Comparison of ENCODE assay signal across 23 mouse cellular contexts in genomic region chr1:177281925-177282324, GRCm38 (mm10).
"Had no signal": no experiment of that assay in that cellular context is flagged by ENCODE, and none has a peak within 500 bp of the region (broad histone marks: within the 10 kb centered on the region; RNA-seq: fewer than 3 reads in every experiment).

No protein-coding gene starts in this region.

- H3K4me3 ChIP-seq: limb, embryonic 10.5 days; limb, embryonic 13.5 days; liver, embryonic 12.5 days; liver, embryonic 15.5 days; lung, embryonic 15.5 days; megakaryocyte, embryonic 14.5 days; neural tube, embryonic 12.5 days; neural tube, embryonic 15.5 days had no signal

- H3K27me3 ChIP-seq: limb, embryonic 13.5 days; liver, embryonic 12.5 days; liver, embryonic 15.5 days; lung, embryonic 15.5 days; neural tube, embryonic 12.5 days; neural tube, embryonic 15.5 days had no signal

- DNase-seq: kidney, adult 2 months; kidney, postnatal 36 days; liver; lung, adult 18-20 months; lung, postnatal 10 days; lung, postnatal 4 days; midbrain, embryonic 14.5 days; right cerebral cortex, adult 18-20 months; right cerebral cortex, postnatal 25 days; spleen, adult 18-20 months; thymus, adult 18-20 months; thymus, postnatal 36 days had no signal

- H3K9ac ChIP-seq: limb, embryonic 13.5 days; liver, embryonic 12.5 days; liver, embryonic 15.5 days; lung, embryonic 15.5 days; neural tube, embryonic 12.5 days; neural tube, embryonic 15.5 days had no signal

- H3K4me2 ChIP-seq: limb, embryonic 13.5 days; liver, embryonic 12.5 days; liver, embryonic 15.5 days; lung, embryonic 15.5 days; midbrain, embryonic 11.5 days; neural tube, embryonic 12.5 days; neural tube, embryonic 15.5 days had no signal

- H3K4me1 ChIP-seq: limb, embryonic 13.5 days; liver, embryonic 12.5 days; liver, embryonic 15.5 days; lung, embryonic 15.5 days; neural tube, embryonic 12.5 days; neural tube, embryonic 15.5 days had no signal

- H3K9me3 ChIP-seq: limb, embryonic 10.5 days; limb, embryonic 13.5 days; liver, embryonic 12.5 days; liver, embryonic 15.5 days; lung, embryonic 15.5 days; megakaryocyte, embryonic 14.5 days; neural tube, embryonic 12.5 days; neural tube, embryonic 15.5 days had no signal

- H3K36me3 ChIP-seq: limb, embryonic 10.5 days; limb, embryonic 13.5 days; liver, embryonic 12.5 days; liver, embryonic 15.5 days; lung, embryonic 15.5 days; neural tube, embryonic 12.5 days; neural tube, embryonic 15.5 days had no signal

- ATAC-seq: intestine, embryonic 16.5 days; liver, embryonic 12.5 days had no signal

- H3K27ac ChIP-seq: kidney, postnatal 0 days; limb, embryonic 10.5 days; limb, embryonic 13.5 days; liver, embryonic 12.5 days; liver, embryonic 15.5 days; lung, embryonic 15.5 days; neural tube, embryonic 12.5 days; neural tube, embryonic 15.5 days had no signal
